ENCODE assay signal across 16 mouse cellular contexts in genomic region chr2:114812141-114812902, GRCm38 (mm10).
DNase-seq lines count a peak whose midpoint lies in the region; ATAC-seq and TF ChIP-seq lines count a peak whose summit lies in the region.
"Had no signal": no experiment of that assay in that cellular context is flagged by ENCODE, and none has a peak within 500 bp of the region (broad histone marks: within the 10 kb centered on the region; RNA-seq: fewer than 3 reads in every experiment).

No protein-coding gene starts in this region.

- H3K79me2 ChIP-seq in myocyte (ENCODE audit: control insufficient read depth, insufficient read depth): no peaks in the 10 kb centered on the region

- H3K36me3 ChIP-seq in lung, postnatal 0 days (ENCODE audit: insufficient read depth, low read length): no peaks in the 10 kb centered on the region
- H3K36me3 ChIP-seq in kidney, embryonic 14.5 days (ENCODE audit: control insufficient read depth, insufficient read depth, low read length): no peaks in the 10 kb centered on the region
- no peaks in the 10 kb centered on the region for H3K36me3 ChIP-seq in myocyte (ENCODE audit: control insufficient read depth, insufficient read depth)
- H3K36me3 ChIP-seq in hindbrain, embryonic 13.5 days: no peaks in the 10 kb centered on the region
- no peaks in the 10 kb centered on the region for H3K36me3 ChIP-seq in forebrain, embryonic 13.5 days (ENCODE audit: poor library complexity, severe bottlenecking)
- H3K36me3 ChIP-seq: liver, embryonic 12.5 days; neural tube, embryonic 13.5 days had no signal

- peak; percentile 95 for DNase-seq in heart, adult 11 months
- DNase-seq in heart, postnatal 25 days (ENCODE audit: low spot score): no peak
- DNase-seq in lung, postnatal 0 days (ENCODE audit: low spot score): no peak
- no peak for DNase-seq in lung, adult 2 months
- DNase-seq: cerebellum, postnatal 36 days; gastrocnemius, postnatal 14 days; layer of hippocampus, adult 9-11 months had no signal

- no peak for TF ChIP-seq POLR2A in lung, adult 2 months (IDR thresholded peaks at IDR 0.05; ENCODE audit: borderline replicate concordance, extremely low read depth, low read depth, low read length)
- no peak for TF ChIP-seq POLR2A in myocyte (IDR thresholded peaks at IDR 0.05; ENCODE audit: insufficient read length, low read depth)

- no peaks in the 10 kb centered on the region for H3K27me3 ChIP-seq in lung, postnatal 0 days (replicated peaks; ENCODE audit: insufficient read depth, low read length)
- H3K27me3 ChIP-seq in kidney, embryonic 14.5 days (ENCODE audit: control insufficient read depth, insufficient read depth, low read length): no peaks in the 10 kb centered on the region
- no peaks in the 10 kb centered on the region for H3K27me3 ChIP-seq in myocyte (ENCODE audit: control insufficient read depth, insufficient read depth, insufficient read length)
- H3K27me3 ChIP-seq in hindbrain, embryonic 13.5 days: no peaks in the 10 kb centered on the region
- no peaks in the 10 kb centered on the region for H3K27me3 ChIP-seq in forebrain, embryonic 13.5 days
- H3K27me3 ChIP-seq: liver, embryonic 12.5 days; neural tube, embryonic 13.5 days had no signal

- H3K4me1 ChIP-seq in lung, postnatal 0 days (ENCODE audit: insufficient read depth, low read depth, low read length): no peaks in the 10 kb centered on the region
- no peaks in the 10 kb centered on the region for H3K4me1 ChIP-seq in lung, adult 2 months (ENCODE audit: control insufficient read depth, insufficient read depth, low read length)
- 0 out of 2 replicates have a peak, but pooled peaks cover 5% of the 10 kb centered on the region for H3K4me1 ChIP-seq in kidney, embryonic 14.5 days (ENCODE audit: control insufficient read depth, insufficient read depth, low read length)
- H3K4me1 ChIP-seq in hindbrain, embryonic 13.5 days (replicated peaks): no peaks in the 10 kb centered on the region
- H3K4me1 ChIP-seq in forebrain, embryonic 13.5 days: no peaks in the 10 kb centered on the region
- H3K4me1 ChIP-seq: liver, embryonic 12.5 days; neural tube, embryonic 13.5 days had no signal

- no peak overlapping the region for H3K27ac ChIP-seq in lung, postnatal 0 days (ENCODE audit: low read length)
- no peak overlapping the region for H3K27ac ChIP-seq in kidney, embryonic 14.5 days (ENCODE audit: low read depth, low read length)
- no peak overlapping the region for H3K27ac ChIP-seq in hindbrain, embryonic 13.5 days
- no peak overlapping the region for H3K27ac ChIP-seq in forebrain, embryonic 13.5 days
- H3K27ac ChIP-seq: liver, embryonic 12.5 days; neural tube, embryonic 13.5 days had no signal

- no peak overlapping the region for H3K9ac ChIP-seq in lung, postnatal 0 days (replicated peaks; ENCODE audit: low read depth)
- no peak overlapping the region for H3K9ac ChIP-seq in kidney, embryonic 14.5 days (ENCODE audit: low read depth, low read length)
- no peak overlapping the region for H3K9ac ChIP-seq in hindbrain, embryonic 13.5 days
- H3K9ac ChIP-seq in forebrain, embryonic 13.5 days: no peak overlapping the region
- H3K9ac ChIP-seq: liver, embryonic 12.5 days; neural tube, embryonic 13.5 days had no signal

- H3K9me3 ChIP-seq in lung, postnatal 0 days (ENCODE audit: low read length): no peaks in the 10 kb centered on the region
- H3K9me3 ChIP-seq in kidney, embryonic 14.5 days (ENCODE audit: control insufficient read depth, low read length): no peaks in the 10 kb centered on the region
- no peaks in the 10 kb centered on the region for H3K9me3 ChIP-seq in hindbrain, embryonic 13.5 days
- H3K9me3 ChIP-seq in forebrain, embryonic 13.5 days (replicated peaks): no peaks in the 10 kb centered on the region
- H3K9me3 ChIP-seq: liver, embryonic 12.5 days; neural tube, embryonic 13.5 days had no signal

- 38% methylated on average over 11 of the region's 11 CpGs for WGBS in lung, postnatal 0 days
- WGBS in lung, adult 2 months: 37% methylated on average over 11 of the region's 11 CpGs
- WGBS in kidney, embryonic 14.5 days: 43% methylated on average over 11 of the region's 11 CpGs
- 80% methylated on average over 11 of the region's 11 CpGs for WGBS in hindbrain, embryonic 13.5 days
- 84% methylated on average over 11 of the region's 11 CpGs for WGBS in forebrain, embryonic 13.5 days

- H3ac ChIP-seq in myocyte (ENCODE audit: control insufficient read depth, insufficient read length): no peak overlapping the region

- peak; percentile 31; the same call in 1 of the 2 replicates for TF ChIP-seq EP300 in lung, postnatal 0 days (IDR thresholded peaks at IDR 0.05)

- no peak overlapping the region for H3K4me2 ChIP-seq in lung, postnatal 0 days (replicated peaks; ENCODE audit: low read depth, low read length)
- H3K4me2 ChIP-seq in kidney, embryonic 14.5 days (replicated peaks; ENCODE audit: low read depth, low read length): no peak overlapping the region
- peak overlapping the region; percentile 1 for H3K4me2 ChIP-seq in myocyte (ENCODE audit: low read depth)
- H3K4me2 ChIP-seq in hindbrain, embryonic 13.5 days: no peak overlapping the region
- no peak overlapping the region for H3K4me2 ChIP-seq in forebrain, embryonic 13.5 days
- H3K4me2 ChIP-seq: liver, embryonic 12.5 days; neural tube, embryonic 13.5 days had no signal

- ATAC-seq in lung, postnatal 0 days: no peak
- 0 out of 2 replicates have a peak, but pooled peaks have one; percentile 16 for ATAC-seq in kidney, embryonic 14.5 days (ENCODE audit: low FRiP score, low TSS enrichment)
- ATAC-seq in hindbrain, embryonic 13.5 days (ENCODE audit: low FRiP score): no peak
- ATAC-seq in forebrain, embryonic 13.5 days: no peak
- ATAC-seq: CD4-positive, CD25-positive, alpha-beta regulatory T cell, adult 4 months; forebrain, embryonic 16.5 days; inflammation-experienced regulatory T-cells, adult 6 months; liver, embryonic 12.5 days had no signal

- no peak for TF ChIP-seq CTCF in lung, postnatal 0 days (IDR thresholded peaks at IDR 0.05)
- TF ChIP-seq CTCF in lung, adult 2 months (IDR thresholded peaks at IDR 0.05; ENCODE audit: insufficient read depth, low read length): no peak

- no peak overlapping the region for H3K4me3 ChIP-seq in lung, postnatal 0 days (ENCODE audit: low read depth, low read length)
- no peak overlapping the region for H3K4me3 ChIP-seq in lung, adult 2 months (replicated peaks; ENCODE audit: extremely low read depth, low read depth, low read length)
- no peak overlapping the region for H3K4me3 ChIP-seq in kidney, embryonic 14.5 days (ENCODE audit: low read length)
- H3K4me3 ChIP-seq in myocyte: no peak overlapping the region
- no peak overlapping the region for H3K4me3 ChIP-seq in hindbrain, embryonic 13.5 days
- H3K4me3 ChIP-seq in forebrain, embryonic 13.5 days: no peak overlapping the region
- H3K4me3 ChIP-seq: liver, embryonic 12.5 days; neural tube, embryonic 13.5 days had no signal

- intact Hi-C loops in heart, postnatal 25 days (cut with DNase I): no loop called here

TF ChIP-seq in myocyte, 11 proteins besides CTCF, POLR2A, EP300 and RAD21:
- TF ChIP-seq POLR2AphosphoS2 (IDR thresholded peaks at IDR 0.05; ENCODE audit: insufficient read length, low read depth): no peak
- no peak for TF ChIP-seq MYOG (IDR thresholded peaks at IDR 0.05; ENCODE audit: control insufficient read depth in 1 of 3, insufficient read depth in 1 of 3, insufficient read length in 2 of 3, low read depth in 2 of 3)
- no peak for TF ChIP-seq USF1 (IDR thresholded peaks at IDR 0.05; ENCODE audit: low read depth)
- TF ChIP-seq TCF12 (IDR thresholded peaks at IDR 0.05; ENCODE audit: insufficient read depth, poor library complexity, severe bottlenecking): no peak
- no peak for TF ChIP-seq MAX (IDR thresholded peaks at IDR 0.05; ENCODE audit: low read depth)
- TF ChIP-seq E2F4 (IDR thresholded peaks at IDR 0.05; ENCODE audit: insufficient read depth): no peak
- TF ChIP-seq MYOD1 (IDR thresholded peaks at IDR 0.05; ENCODE audit: control insufficient read depth in 1 of 3, insufficient read length in 2 of 3, low read depth in 2 of 3): no peak
- no peak for TF ChIP-seq REST (IDR thresholded peaks at IDR 0.05; ENCODE audit: insufficient read depth, insufficient read length)
- TF ChIP-seq CEBPB (IDR thresholded peaks at IDR 0.05; ENCODE audit: insufficient read depth, poor library complexity, severe bottlenecking): no peak
- no peak for TF ChIP-seq SRF (IDR thresholded peaks at IDR 0.05; ENCODE audit: control insufficient read depth, insufficient read length, low read depth)
